Mouse (Mus musculus) heart, embryonic 11.5 days (tissue): ENCODE data around the gene Zfp93. TPM values are rescaled to one million over a fixed set of nuclear protein-coding genes. Genes with fewer than 3 reads are reported as not detected.
"Not testable (repeated sequence)": the region's sequence is repeated elsewhere in the genome, so short reads cannot be mapped to it uniquely, and the experiment has no call there.

Experiments
- ATAC-seq: fragments of 200-750 bp; cut with Nextera tagmentation; replicated peaks from 2 replicates; pipeline ENCODE4 v1.8.0; 2017; ENCODE audit warnings: moderate library complexity; ENCODE audit not compliant: insufficient number of reproducible peaks, low FRiP score, low TSS enrichment
- H3K27ac ChIP-seq: fragments of 300-500 bp; sonication (generic); 2 replicates; pipeline ENCODE4 v1.5.1; 2014; ENCODE audit warnings: mild to moderate bottlenecking, low read depth, low read length
- H3K27me3 ChIP-seq: fragments of 300-500 bp; sonication (generic); 2 replicates; pipeline ENCODE4 v1.6.1; 2014; ENCODE audit warnings: mild to moderate bottlenecking, low read length, mixed read lengths; ENCODE audit not compliant: control insufficient read depth, insufficient read depth
- H3K36me3 ChIP-seq: fragments of 300-500 bp; sonication (generic); 2 replicates; pipeline ENCODE4 v1.6.1; 2014; ENCODE audit warnings: mild to moderate bottlenecking, low read length, moderate library complexity, mixed read lengths; ENCODE audit not compliant: control insufficient read depth, insufficient read depth
- H3K4me1 ChIP-seq: fragments of 300-500 bp; sonication (generic); 2 replicates; pipeline ENCODE4 v1.6.1; 2014; ENCODE audit warnings: low read length; ENCODE audit not compliant: control insufficient read depth, insufficient read depth
- H3K4me2 ChIP-seq: fragments of 300-500 bp; sonication (generic); 2 replicates; pipeline ENCODE4 v1.6.1; 2014; ENCODE audit warnings: mild to moderate bottlenecking, moderate library complexity
- H3K4me3 ChIP-seq: fragments of 300-500 bp; sonication (generic); 2 replicates; pipeline ENCODE4 v1.5.1; 2014; ENCODE audit warnings: low read depth, low read length
- H3K9ac ChIP-seq: fragments of 300-500 bp; sonication (generic); 2 replicates; pipeline ENCODE4 v1.6.1; 2014; ENCODE audit warnings: mild to moderate bottlenecking, low read depth, low read length, moderate library complexity
- H3K9me3 ChIP-seq: fragments of 300-500 bp; sonication (generic); replicated peaks from 2 replicates; pipeline ENCODE4 v1.6.1; 2016; ENCODE audit warnings: low read length; ENCODE audit not compliant: control insufficient read depth
- WGBS: fragments of 180-500 bp; shearing (Covaris S2); extraction: QIAGEN DNeasy Blood & Tissue Kit; methylation state at CpG from one replicate; pipeline ENCODE4 v1.1.7; 2014; ENCODE audit not compliant: insufficient replicate concordance; 5-methylcytosine and 5-hydroxymethylcytosine counted together
- polyA plus RNA-seq: library from polyadenylated mRNA; unstranded; fragments of >200 nt; fragmentation: Nextera tagmentation; extraction: Ambion mirVana; gene quantifications from 2 replicates; pipeline ENCODE4 v1.2.1, GENCODE M21; 2014

The Zfp93 gene
- polyA plus RNA-seq, 1 experiment from 2014 or later = 7.3 TPM

DNA sequence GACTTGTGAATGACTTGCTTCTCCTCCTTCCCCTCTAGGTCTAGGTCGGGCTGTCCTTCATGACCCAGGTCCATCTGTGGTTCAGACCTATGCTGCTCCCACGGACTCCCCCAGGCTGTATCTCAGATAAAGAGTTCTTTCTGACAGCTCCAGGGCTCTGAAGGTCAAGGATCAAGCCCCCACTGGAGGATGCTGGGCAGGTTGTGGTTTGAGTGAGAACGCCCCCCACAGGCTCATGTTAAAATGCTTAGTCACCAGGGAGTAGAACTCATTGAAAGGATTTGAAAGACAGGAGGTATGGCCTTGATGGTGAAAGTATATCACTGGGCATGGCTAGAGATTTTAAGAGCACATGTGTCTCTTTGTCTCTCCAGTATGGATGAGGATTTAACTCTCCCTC is 964 bp upstream of the Zfp93 start:
- ATAC-seq = no peak
- Histone ChIP-seq H3K9ac (no peak overlapping the region), H3K4me1 (no peaks in the 10 kb centered on the region), H3K27ac (no peak overlapping the region), H3K4me3 (no peak overlapping the region), H3K27me3 (no peaks in the 10 kb centered on the region), H3K36me3 (0 out of 2 replicates have a peak, but pooled peaks cover 4% of the 10 kb centered on the region), H3K4me2 (no peak overlapping the region), H3K9me3 (no peaks in the 10 kb centered on the region)
- WGBS = 72% methylated on average over 3 of the region's 3 CpGs

DNA sequence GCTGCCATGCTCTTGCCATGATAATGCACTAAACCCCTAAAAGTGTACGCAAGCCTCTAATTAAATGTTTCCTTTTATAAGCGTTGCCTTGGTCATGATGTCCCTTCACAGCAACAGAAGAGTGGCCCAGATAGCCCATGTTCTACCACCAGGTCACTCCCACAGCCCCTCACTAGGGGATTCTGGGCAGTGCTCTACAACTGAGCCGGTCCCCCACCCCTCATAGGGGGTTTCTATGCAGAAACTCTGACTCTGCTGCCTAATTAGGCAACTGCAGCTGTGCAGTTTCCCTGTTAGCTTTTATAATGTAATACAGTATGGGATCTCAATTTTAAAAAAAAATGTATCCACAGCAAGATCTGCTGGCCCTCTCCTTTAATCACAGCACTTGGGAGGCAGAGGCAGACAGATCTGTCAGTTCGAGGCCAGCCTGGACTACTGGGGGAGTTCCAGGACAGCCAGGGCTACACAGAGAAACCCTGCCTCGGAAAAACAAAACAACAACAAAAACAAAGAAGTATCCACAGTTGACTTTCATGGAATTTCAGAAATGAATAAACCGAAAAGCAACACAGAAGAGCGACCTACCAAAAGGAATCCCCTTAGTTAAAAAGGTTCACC is 443 bp upstream of the Zfp93 start:
- 35% methylated on average over 7 of the region's 7 CpGs for WGBS
- Histone ChIP-seq H3K4me3 (peak overlapping the region; percentile 71), H3K4me2 (peak overlapping the region; percentile 82), H3K4me1 (no peaks in the 10 kb centered on the region), H3K9ac (peak overlapping the region; percentile 83), H3K36me3 (peaks cover 10% of the 10 kb centered on the region), H3K27me3 (no peaks in the 10 kb centered on the region), H3K27ac (no peak overlapping the region), H3K9me3 (no peaks in the 10 kb centered on the region)
- peak; percentile 37; the same call in 1 of the 2 replicates for ATAC-seq

- no peak for ATAC-seq
- Histone ChIP-seq H3K27me3 (no peaks in the 10 kb centered on the region), H3K4me1 (no peaks in the 10 kb centered on the region), H3K4me2 (no peak overlapping the region), H3K4me3 (no peak overlapping the region), H3K36me3 (peaks cover 15% of the 10 kb centered on the region), H3K9me3 (no peaks in the 10 kb centered on the region), H3K27ac (no peak overlapping the region), H3K9ac (no peak overlapping the region)
- WGBS = 96% methylated on average over 6 of the region's 6 CpGs
These were observed 971 bp downstream of the Zfp93 start for GRCm38 (mm10) chr7:24271191-24271590.

DNA sequence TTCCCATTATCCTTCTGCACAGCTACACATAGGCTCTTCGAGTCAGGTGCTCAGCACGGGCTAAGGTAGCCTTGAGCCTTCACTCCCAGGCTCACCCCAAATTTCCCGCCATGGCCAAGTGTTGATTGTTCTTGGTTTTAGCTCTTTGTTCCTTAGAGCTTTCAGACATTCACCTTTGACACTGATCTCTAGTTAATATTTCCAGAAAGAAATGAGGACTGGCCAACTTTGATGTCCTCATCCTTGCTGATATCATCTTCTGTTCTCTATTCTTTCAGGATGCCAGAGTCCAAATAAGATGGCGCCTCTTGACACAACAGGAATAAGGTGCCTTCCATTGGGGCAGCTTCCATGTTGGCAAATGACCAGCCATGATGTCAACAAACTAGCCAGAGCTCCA is 4.2 kb downstream of the Zfp93 start:
- H3K27me3 ChIP-seq = no peaks in the 10 kb centered on the region
- no peak overlapping the region for H3K9ac ChIP-seq
- no peaks in the 10 kb centered on the region for H3K4me1 ChIP-seq
- no peak overlapping the region for H3K4me3 ChIP-seq
- no peak overlapping the region for H3K27ac ChIP-seq
- WGBS = 91% methylated on average over 4 of the region's 4 CpGs
- H3K9me3 ChIP-seq = no peaks in the 10 kb centered on the region
- no peak overlapping the region for H3K4me2 ChIP-seq
- no peak for ATAC-seq
- H3K36me3 ChIP-seq = peaks cover 18% of the 10 kb centered on the region

DNA sequence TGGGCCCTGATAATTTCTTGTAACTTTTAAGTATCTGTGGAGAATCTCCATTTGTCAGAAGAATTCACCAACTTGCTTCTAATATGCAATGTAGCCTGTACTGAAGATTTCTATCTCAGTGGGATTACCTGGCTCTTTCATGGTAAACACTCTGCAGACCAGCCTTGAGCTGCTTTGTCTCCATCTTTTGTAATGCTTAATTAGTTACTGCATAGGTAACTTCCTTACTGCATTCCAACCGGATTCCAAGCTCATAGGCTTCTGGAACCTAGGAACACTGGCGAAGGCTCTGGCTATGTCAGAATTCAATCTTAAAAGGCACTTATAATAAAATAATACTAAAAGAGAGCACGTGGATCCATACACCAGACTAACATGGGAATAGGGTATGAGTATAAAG is 8.6 kb downstream of the Zfp93 start:
- not testable (repeated sequence) for H3K27ac ChIP-seq, ATAC-seq, H3K4me3 ChIP-seq, H3K4me1 ChIP-seq, H3K9ac ChIP-seq, H3K27me3 ChIP-seq, H3K9me3 ChIP-seq, H3K4me2 ChIP-seq
- peaks cover 17% of the 10 kb centered on the region for H3K36me3 ChIP-seq
- WGBS = 80% methylated on average over 3 of the region's 3 CpGs

DNA sequence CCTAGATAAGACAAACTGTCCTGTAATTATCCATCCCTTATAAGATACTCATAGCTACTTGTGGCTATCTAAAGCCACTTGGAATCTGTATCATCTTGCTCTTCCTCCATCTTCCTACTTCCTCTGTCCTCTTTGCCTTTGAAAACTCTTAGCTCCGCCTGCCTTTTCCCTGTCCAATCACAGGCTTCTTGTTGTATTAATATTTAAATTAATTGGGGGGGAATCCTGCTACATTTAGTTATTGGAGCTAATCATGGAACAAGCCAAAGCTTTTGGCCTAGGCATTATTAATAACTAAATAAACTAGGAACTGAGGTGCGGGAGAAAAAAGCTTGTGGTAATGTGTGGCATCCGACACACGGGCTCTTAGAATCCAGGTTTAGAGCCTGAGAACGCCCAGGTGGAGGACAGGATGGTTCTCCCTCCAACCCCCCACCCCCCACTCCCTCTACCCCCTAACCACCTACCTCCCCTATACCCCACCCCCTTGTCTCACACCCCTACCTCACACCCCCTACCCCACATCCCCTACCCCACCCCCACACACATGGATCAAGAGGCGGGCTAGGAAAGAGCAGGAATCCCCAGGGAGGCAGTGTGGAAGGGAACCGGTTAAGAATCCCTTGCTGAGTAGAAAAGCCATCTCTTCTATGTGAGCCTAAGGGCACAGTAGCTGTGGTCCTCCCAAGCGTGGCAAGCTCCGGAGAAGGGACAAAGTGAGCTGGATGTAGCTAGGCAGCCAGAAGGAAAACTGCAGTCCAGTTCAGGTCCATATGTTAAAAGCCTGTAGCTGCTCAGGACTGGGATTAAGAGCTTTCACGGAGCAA is 10.0 kb downstream of the Zfp93 start:
- Histone ChIP-seq H3K9me3 (no peaks in the 10 kb centered on the region), H3K4me3 (no peak overlapping the region), H3K27me3 (no peaks in the 10 kb centered on the region), H3K36me3 (peaks cover 4% of the 10 kb centered on the region), H3K9ac (no peak overlapping the region), H3K4me1 (no peaks in the 10 kb centered on the region), H3K4me2 (no peak overlapping the region), H3K27ac (no peak overlapping the region)
- ATAC-seq = no peak
- WGBS = 50% methylated on average over 10 of the region's 10 CpGs

DNA sequence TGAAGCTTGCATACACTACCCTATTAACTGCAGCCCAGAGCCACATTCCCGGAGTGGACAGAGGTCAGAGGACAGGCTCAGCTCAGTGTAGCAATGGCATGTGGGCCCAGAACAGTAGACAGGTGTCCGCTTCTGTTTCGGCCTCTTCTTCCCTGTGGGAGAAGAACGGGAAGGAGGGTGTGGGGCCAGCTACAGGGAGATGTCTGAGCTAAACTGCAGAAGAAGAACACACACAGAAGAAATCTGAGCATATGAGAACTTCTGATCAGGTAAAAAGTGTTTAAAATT is 10.6 kb downstream of the Zfp93 start:
- Histone ChIP-seq H3K4me1 (no peaks in the 10 kb centered on the region), H3K9ac (no peak overlapping the region), H3K27me3 (no peaks in the 10 kb centered on the region), H3K4me3 (no peak overlapping the region), H3K36me3 (peaks cover 4% of the 10 kb centered on the region), H3K9me3 (no peaks in the 10 kb centered on the region), H3K27ac (no peak overlapping the region), H3K4me2 (no peak overlapping the region)
- WGBS = 52% methylated on average over 4 of the region's 4 CpGs
- ATAC-seq = no peak

GRCm38 (mm10) chr7:24286090-24286489 is 15.9 kb downstream of the Zfp93 start:
- Histone ChIP-seq H3K36me3 (peaks cover 14% of the 10 kb centered on the region), H3K4me3 (no peak overlapping the region), H3K27me3 (no peaks in the 10 kb centered on the region), H3K4me1 (no peaks in the 10 kb centered on the region), H3K4me2 (no peak overlapping the region), H3K9ac (no peak overlapping the region), H3K27ac (no peak overlapping the region), H3K9me3 (no peaks in the 10 kb centered on the region)
- 47% methylated on average over 4 of the region's 4 CpGs for WGBS
- no peak for ATAC-seq

DNA sequence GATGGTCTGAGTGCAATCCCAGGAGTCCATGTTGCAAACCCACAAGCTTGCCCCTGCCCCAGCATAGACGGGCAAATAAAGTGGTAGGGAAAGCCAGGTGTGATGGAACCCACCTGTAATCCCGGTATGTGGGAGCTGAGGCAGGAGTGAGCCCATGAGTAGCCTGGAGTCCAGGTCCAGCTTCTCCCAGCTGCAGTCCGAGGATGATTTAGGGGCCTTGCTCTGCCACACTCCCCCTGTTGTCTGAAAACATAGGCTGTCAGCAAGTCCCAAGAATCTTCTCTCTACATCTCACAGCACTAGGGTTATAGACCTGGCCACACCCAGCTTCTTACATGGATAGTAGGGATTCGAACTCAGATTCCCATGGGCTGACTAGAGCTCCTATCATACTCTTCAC is 16.7 kb downstream of the Zfp93 start:
- Histone ChIP-seq H3K4me3 (no peak overlapping the region), H3K36me3 (peaks cover 22% of the 10 kb centered on the region), H3K4me1 (no peaks in the 10 kb centered on the region), H3K27ac (no peak overlapping the region), H3K9me3 (no peaks in the 10 kb centered on the region), H3K27me3 (no peaks in the 10 kb centered on the region), H3K4me2 (no peak overlapping the region), H3K9ac (no peak overlapping the region)
- no peak for ATAC-seq
- 64% methylated on average over 4 of the region's 4 CpGs for WGBS
